Mouse (Mus musculus) adrenal gland, adult 10 weeks (tissue): Measurements from ENCODE around the gene Itgb1bp1. TPM values are rescaled to one million over a fixed set of nuclear protein-coding genes. Genes with fewer than 3 reads are reported as not detected.

Experiments used
- polyA plus RNA-seq: library from polyadenylated mRNA; stranded (reverse); fragments of 350-450 nt; fragmentation: Illumina TruSeq; extraction: RNeasy Lipid Tissue Mini Kit (QIAGEN cat#74804); gene quantifications from one replicate; pipeline ENCODE4 v1.2.3, GENCODE M21; 2014; ENCODE audit warnings: low read depth, low replicate concordance

The Itgb1bp1 gene
- polyA plus RNA-seq = 45.1 TPM

GRCm38 (mm10) chr12:21286243-21286622 lies at the start of gene Itgb1bp1:
Gene Itgb1bp1, minus strand, starts transcription at chr12:21286284.

DNA sequence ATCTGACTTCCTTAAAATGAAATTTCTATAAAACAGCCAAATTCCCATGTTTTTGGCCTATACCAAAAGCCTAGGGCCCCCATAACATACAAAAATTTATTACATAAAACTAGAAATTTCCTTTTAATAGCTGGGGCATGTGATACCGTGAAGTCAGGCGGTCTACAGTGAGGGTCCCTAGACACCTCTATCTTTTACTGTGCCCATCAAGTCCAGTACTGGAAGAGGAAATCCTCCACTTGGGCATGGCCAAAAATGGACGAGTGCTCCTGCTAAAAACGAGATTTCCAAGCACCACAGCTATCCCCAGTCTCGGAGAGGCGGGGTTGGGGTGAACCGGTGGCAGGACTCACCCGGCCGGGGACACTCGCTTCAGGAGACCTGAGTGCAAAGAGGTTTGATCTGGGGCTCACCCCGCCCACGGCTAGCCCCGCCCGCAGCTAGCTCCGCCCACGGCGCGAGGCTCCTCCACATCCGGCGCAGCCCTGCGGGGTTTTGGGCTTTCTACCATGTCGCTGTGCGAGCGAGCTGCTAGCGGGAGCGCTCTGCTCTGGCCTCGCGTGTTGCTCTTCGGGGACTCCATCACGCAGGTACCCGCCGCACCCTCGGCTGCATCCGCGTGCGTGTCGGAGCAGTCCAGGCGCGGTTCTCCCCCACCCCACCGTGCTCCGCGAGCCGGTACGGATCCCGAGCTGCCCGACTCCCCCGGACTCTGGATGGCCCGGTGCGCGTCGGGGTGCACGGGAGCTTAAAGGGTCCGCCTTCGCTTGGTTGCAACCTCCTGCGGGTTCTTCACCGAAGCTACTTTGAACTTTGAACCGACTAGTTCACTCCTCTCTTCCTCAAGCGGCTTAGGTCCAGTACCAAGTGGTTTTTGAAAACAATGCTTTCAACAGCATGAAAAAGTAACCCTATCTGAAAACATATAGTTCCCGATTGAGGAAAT lies 30.1 kb upstream of the Itgb1bp1 start, which contains the start of gene Iah1:
TSS of gene Iah1 (plus strand) at position 467 of the 946 bp plus-strand sequence.

GRCm38 (mm10) chr12:21284761-21285441 lies 1.2 kb downstream of the Itgb1bp1 start, which contains the start of gene Cpsf3:
Gene Cpsf3, plus strand, starts transcription at chr12:21285391.

Other genes starting within 250 kb of the Itgb1bp1 start
- gene Cpsf3, start 893 bp downstream of the Itgb1bp1 start, polyA plus RNA-seq = 68.5 TPM
- gene Iah1, start 30.1 kb upstream of the Itgb1bp1 start, polyA plus RNA-seq = 22.0 TPM
- gene Adam17, start 87.3 kb upstream of the Itgb1bp1 start, polyA plus RNA-seq = 87.0 TPM
- gene Ywhaq, start 131.4 kb upstream of the Itgb1bp1 start, polyA plus RNA-seq = 555 TPM